Mouse (Mus musculus) midbrain, embryonic 15.5 days (tissue): Measurements from ENCODE around the gene Mansc1. TPM values are rescaled to one million over a fixed set of nuclear protein-coding genes. Genes with fewer than 3 reads are reported as not detected.

Experiments used
- ATAC-seq: fragments of 200-750 bp; cut with Nextera tagmentation; replicated peaks from 2 replicates; pipeline ENCODE4 v1.8.0; 2017; ENCODE audit warnings: moderate TSS enrichment
- H3K27ac ChIP-seq: fragments of 300-500 bp; sonication (generic); 2 replicates; pipeline ENCODE4 v1.5.1; 2015; ENCODE audit warnings: mild to moderate bottlenecking, inconsistent platforms
- H3K27me3 ChIP-seq: fragments of 300-500 bp; sonication (generic); replicated peaks from 2 replicates; pipeline ENCODE4 v1.6.1; 2015; ENCODE audit warnings: inconsistent platforms
- H3K36me3 ChIP-seq: fragments of 300-500 bp; sonication (generic); replicated peaks from 2 replicates; pipeline ENCODE4 v1.6.1; 2015; ENCODE audit warnings: inconsistent platforms
- H3K4me1 ChIP-seq: fragments of 300-500 bp; sonication (generic); 2 replicates; pipeline ENCODE4 v1.6.1; 2015; ENCODE audit warnings: inconsistent platforms
- H3K4me2 ChIP-seq: fragments of 300-500 bp; sonication (generic); 2 replicates; pipeline ENCODE4 v1.6.1; 2015; ENCODE audit warnings: inconsistent platforms, mild to moderate bottlenecking, moderate library complexity
- H3K4me3 ChIP-seq: fragments of 300-500 bp; sonication (generic); 2 replicates; pipeline ENCODE4 v1.5.1; 2015; ENCODE audit warnings: mild to moderate bottlenecking, inconsistent platforms
- H3K9ac ChIP-seq: fragments of 300-500 bp; sonication (generic); 2 replicates; pipeline ENCODE4 v1.6.1; 2015; ENCODE audit warnings: mild to moderate bottlenecking, inconsistent platforms
- H3K9me3 ChIP-seq: fragments of 300-500 bp; sonication (generic); 2 replicates; pipeline ENCODE4 v1.6.1; 2016; ENCODE audit warnings: inconsistent platforms
- WGBS: fragments of 180-500 bp; shearing (Covaris S2); methylation state at CpG from one replicate; pipeline ENCODE4 v1.1.7; 2015; ENCODE audit warnings: mixed read lengths; 5-methylcytosine and 5-hydroxymethylcytosine counted together
- polyA plus RNA-seq: library from polyadenylated mRNA; unstranded; fragments of >200 nt; fragmentation: Nextera tagmentation; extraction: Ambion mirVana; gene quantifications from 2 replicates; pipeline ENCODE4 v1.2.1, GENCODE M21; 2015

The Mansc1 gene
- polyA plus RNA-seq, 1 experiment from 2014 or later = 1.1 TPM

- no peaks in the 10 kb centered on the region for H3K27me3 ChIP-seq
- H3K27ac ChIP-seq = no peak overlapping the region
- H3K4me1 ChIP-seq = no peaks in the 10 kb centered on the region
- no peak overlapping the region for H3K4me3 ChIP-seq
- H3K9ac ChIP-seq = no peak overlapping the region
- no peak for ATAC-seq
- 89% methylated on average over 9 of the region's 9 CpGs for WGBS
- no peaks in the 10 kb centered on the region for H3K36me3 ChIP-seq
- H3K4me2 ChIP-seq = no peak overlapping the region
- H3K9me3 ChIP-seq = no peaks in the 10 kb centered on the region
These were observed 21.9 kb downstream of the Mansc1 start for GRCm38 (mm10) chr6:134610380-134610779.

GRCm38 (mm10) chr6:134606949-134607746 is 25.1 kb downstream of the Mansc1 start:
- H3K4me1 ChIP-seq = no peaks in the 10 kb centered on the region
- no peaks in the 10 kb centered on the region for H3K36me3 ChIP-seq
- H3K9me3 ChIP-seq = no peaks in the 10 kb centered on the region
- no peak overlapping the region for H3K4me3 ChIP-seq
- no peak overlapping the region for H3K4me2 ChIP-seq
- ATAC-seq = peak; percentile 82
- no peak overlapping the region for H3K27ac ChIP-seq
- 51% methylated on average over 9 of the region's 9 CpGs for WGBS
- H3K27me3 ChIP-seq = no peaks in the 10 kb centered on the region
- no peak overlapping the region for H3K9ac ChIP-seq

- WGBS = 75% methylated on average over 6 of the region's 6 CpGs
- no peak overlapping the region for H3K9ac ChIP-seq
These were observed 25.7 kb downstream of the Mansc1 start for GRCm38 (mm10) chr6:134606540-134606939.

GRCm38 (mm10) chr6:134605196-134605595 is 27.1 kb downstream of the Mansc1 start:
- Histone ChIP-seq H3K27me3 (no peaks in the 10 kb centered on the region), H3K4me1 (no peaks in the 10 kb centered on the region), H3K27ac (no peak overlapping the region), H3K4me3 (no peak overlapping the region), H3K36me3 (no peaks in the 10 kb centered on the region), H3K9me3 (no peaks in the 10 kb centered on the region), H3K9ac (no peak overlapping the region), H3K4me2 (no peak overlapping the region)
- no peak for ATAC-seq
- 85% methylated on average over 3 of the region's 3 CpGs for WGBS

More at GRCm38 (mm10) chr6:134606540-134606939, 25.7 kb downstream of the Mansc1 start:
- no peaks in the 10 kb centered on the region for H3K4me1 ChIP-seq
- no peaks in the 10 kb centered on the region for H3K36me3 ChIP-seq
- no peak for ATAC-seq
- H3K27me3 ChIP-seq = no peaks in the 10 kb centered on the region
- no peak overlapping the region for H3K27ac ChIP-seq
- no peaks in the 10 kb centered on the region for H3K9me3 ChIP-seq
- no peak overlapping the region for H3K4me2 ChIP-seq
- no peak overlapping the region for H3K4me3 ChIP-seq

GRCm38 (mm10) chr6:134602371-134603003 is 29.8 kb downstream of the Mansc1 start:
- 65% methylated on average over 10 of the region's 10 CpGs for WGBS
- no peaks in the 10 kb centered on the region for H3K36me3 ChIP-seq

GRCm38 (mm10) chr6:134601766-134602165 is 30.5 kb downstream of the Mansc1 start:
- Histone ChIP-seq H3K9me3 (no peaks in the 10 kb centered on the region), H3K4me3 (no peak overlapping the region), H3K9ac (no peak overlapping the region), H3K27me3 (no peaks in the 10 kb centered on the region), H3K4me2 (no peak overlapping the region), H3K27ac (no peak overlapping the region), H3K36me3 (no peaks in the 10 kb centered on the region), H3K4me1 (no peaks in the 10 kb centered on the region)
- 53% methylated on average over 3 of the region's 3 CpGs for WGBS
- ATAC-seq = no peak

More at GRCm38 (mm10) chr6:134602371-134603003, 29.8 kb downstream of the Mansc1 start:
- Histone ChIP-seq H3K4me2 (no peak overlapping the region), H3K27me3 (no peaks in the 10 kb centered on the region), H3K9me3 (no peaks in the 10 kb centered on the region), H3K4me1 (no peaks in the 10 kb centered on the region), H3K9ac (no peak overlapping the region), H3K4me3 (no peak overlapping the region), H3K27ac (no peak overlapping the region)
- ATAC-seq = no peak

- no peaks in the 10 kb centered on the region for H3K36me3 ChIP-seq
- no peak overlapping the region for H3K9ac ChIP-seq
- ATAC-seq = no peak
- H3K27me3 ChIP-seq = no peaks in the 10 kb centered on the region
- H3K9me3 ChIP-seq = no peaks in the 10 kb centered on the region
- no peaks in the 10 kb centered on the region for H3K4me1 ChIP-seq
- H3K4me3 ChIP-seq = no peak overlapping the region
- WGBS = 69% methylated on average over 7 of the region's 7 CpGs
- no peak overlapping the region for H3K27ac ChIP-seq
- no peak overlapping the region for H3K4me2 ChIP-seq
These were observed 31.2 kb downstream of the Mansc1 start for GRCm38 (mm10) chr6:134601130-134601529.

GRCm38 (mm10) chr6:134599239-134599638 is 33.0 kb downstream of the Mansc1 start:
- Histone ChIP-seq H3K4me3 (no peak overlapping the region), H3K9ac (no peak overlapping the region), H3K4me1 (no peaks in the 10 kb centered on the region), H3K36me3 (no peaks in the 10 kb centered on the region), H3K27me3 (no peaks in the 10 kb centered on the region), H3K9me3 (no peaks in the 10 kb centered on the region), H3K4me2 (no peak overlapping the region), H3K27ac (no peak overlapping the region)
- 80% methylated on average over 1 of the region's 1 CpGs for WGBS
- ATAC-seq = no peak

- H3K9me3 ChIP-seq = no peaks in the 10 kb centered on the region
- no peaks in the 10 kb centered on the region for H3K4me1 ChIP-seq
- no peak overlapping the region for H3K4me2 ChIP-seq
- H3K27ac ChIP-seq = no peak overlapping the region
- H3K4me3 ChIP-seq = no peak overlapping the region
- no peak for ATAC-seq
- 85% methylated on average over 6 of the region's 6 CpGs for WGBS
- no peaks in the 10 kb centered on the region for H3K36me3 ChIP-seq
- no peaks in the 10 kb centered on the region for H3K27me3 ChIP-seq
- H3K9ac ChIP-seq = no peak overlapping the region
These were observed 34.5 kb downstream of the Mansc1 start for GRCm38 (mm10) chr6:134597651-134598229.

- WGBS = 90% methylated on average over 21 of the region's 21 CpGs
- H3K4me2 ChIP-seq = no peak overlapping the region
These were observed 37.5 kb downstream of the Mansc1 start for GRCm38 (mm10) chr6:134594569-134595442.

GRCm38 (mm10) chr6:134591614-134592013 is 40.7 kb downstream of the Mansc1 start:
- Histone ChIP-seq H3K4me3 (no peak overlapping the region), H3K27ac (no peak overlapping the region), H3K36me3 (no peaks in the 10 kb centered on the region), H3K4me2 (no peak overlapping the region), H3K9ac (no peak overlapping the region), H3K4me1 (no peaks in the 10 kb centered on the region), H3K9me3 (no peaks in the 10 kb centered on the region), H3K27me3 (no peaks in the 10 kb centered on the region)
- no peak for ATAC-seq
- WGBS = 78% methylated on average over 2 of the region's 2 CpGs

More at GRCm38 (mm10) chr6:134594569-134595442, 37.5 kb downstream of the Mansc1 start:
- Histone ChIP-seq H3K27ac (no peak overlapping the region), H3K4me1 (no peaks in the 10 kb centered on the region), H3K36me3 (no peaks in the 10 kb centered on the region), H3K4me3 (no peak overlapping the region), H3K27me3 (no peaks in the 10 kb centered on the region), H3K9ac (no peak overlapping the region), H3K9me3 (no peaks in the 10 kb centered on the region)
- ATAC-seq = no peak

GRCm38 (mm10) chr6:134586241-134586640 is 46.0 kb downstream of the Mansc1 start:
- 83% methylated on average over 5 of the region's 5 CpGs for WGBS
- H3K4me1 ChIP-seq = no peaks in the 10 kb centered on the region
- H3K4me2 ChIP-seq = no peak overlapping the region
- no peak overlapping the region for H3K4me3 ChIP-seq
- H3K9ac ChIP-seq = no peak overlapping the region
- H3K27me3 ChIP-seq = 0 out of 2 replicates have a peak, but pooled peaks cover 3% of the 10 kb centered on the region
- no peak for ATAC-seq
- H3K9me3 ChIP-seq = no peaks in the 10 kb centered on the region
- no peaks in the 10 kb centered on the region for H3K36me3 ChIP-seq
- H3K27ac ChIP-seq = no peak overlapping the region
